Mouse (Mus musculus) spleen, postnatal 36 days (tissue): ENCODE results near the gene Mrto4.
"Not testable (repeated sequence)": the region's sequence is repeated elsewhere in the genome, so short reads cannot be mapped to it uniquely, and the experiment has no call there.

Experiments
- DNase-seq, 2 experiments: peaks; one replicate each; pipeline ENCODE4 v3.0.0; 2022; ENCODE audit warnings: low spot score in 2 of 2, mixed read lengths in 1 of 2

Mrto4 gene

GRCm38 (mm10) chr4:139351931-139352711 is at the start of gene Mrto4, which contains the start of the genes Emc1 and Ubr4:
TSS of gene Mrto4 (minus strand) at chr4:139352576.
TSS of gene Emc1 (plus strand) at chr4:139352587.
TSS of gene Ubr4 (plus strand) at chr4:139352609.
- DNase-seq = peak; percentile 81 to 82

DNA sequence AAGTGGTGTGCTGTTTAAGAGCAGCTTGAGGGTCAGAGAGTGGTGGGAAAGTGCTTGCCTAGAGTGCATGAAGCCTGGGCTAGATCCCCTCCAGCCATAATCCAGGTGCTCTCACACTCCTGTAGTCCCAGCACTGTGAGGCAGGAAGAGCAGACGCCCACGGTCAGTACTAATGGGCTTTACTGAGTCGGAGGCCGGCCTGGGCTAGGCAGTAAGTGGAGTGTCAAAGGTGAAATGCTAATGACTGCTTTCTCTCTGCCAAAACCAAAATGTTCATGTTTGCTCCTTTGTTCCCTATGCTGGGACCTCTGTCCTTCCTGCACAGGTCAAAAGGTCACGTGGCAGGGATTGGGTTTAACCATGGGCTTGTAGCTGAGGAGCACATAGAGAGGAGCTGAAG is 48.1 kb upstream of the Mrto4 start:
- DNase-seq = no peak

DNA sequence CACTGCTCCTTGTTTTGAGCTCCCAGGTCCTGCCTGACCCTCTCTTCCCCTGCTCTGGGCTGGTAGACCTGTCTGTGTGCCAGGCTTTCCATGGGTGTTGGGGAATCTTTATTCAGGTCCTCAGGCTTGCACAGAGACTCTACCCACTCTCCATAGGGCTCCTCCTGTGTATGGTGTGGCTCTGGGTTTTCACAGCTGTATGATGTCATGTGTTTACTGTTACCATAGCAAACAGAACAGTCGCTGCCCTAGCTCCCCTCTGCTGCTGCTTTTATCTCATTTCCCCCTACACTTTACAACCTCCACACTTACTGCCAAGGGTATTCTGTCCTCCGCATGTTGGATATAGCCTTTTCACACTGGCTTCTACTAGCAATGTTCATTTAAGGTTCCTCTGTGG is 43.1 kb upstream of the Mrto4 start:
- DNase-seq = no peak

GRCm38 (mm10) chr4:139389557-139389956 is 37.2 kb upstream of the Mrto4 start:
- no peak for DNase-seq

DNA sequence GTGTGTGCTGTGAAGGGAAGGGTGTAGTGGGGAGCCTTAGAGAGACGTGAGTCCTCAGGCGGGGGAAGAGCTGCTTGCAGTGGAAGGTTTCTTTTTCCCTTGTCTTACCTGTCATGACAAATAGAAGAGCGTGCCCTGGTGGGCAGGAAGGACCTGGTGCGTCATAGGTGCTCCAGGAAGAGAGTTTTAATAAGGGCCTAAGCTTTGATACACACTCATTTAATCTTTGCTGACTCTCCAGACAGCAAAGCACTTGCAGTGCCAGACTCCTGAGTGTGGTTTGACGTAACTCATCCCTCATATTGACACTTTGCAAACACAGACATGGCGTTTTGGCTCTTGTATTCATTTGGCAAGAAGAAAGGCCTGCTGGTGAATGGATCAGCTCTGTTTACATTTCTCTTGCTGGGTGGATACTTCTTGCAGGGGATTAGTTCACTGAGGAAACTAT is 34.5 kb upstream of the Mrto4 start:
- DNase-seq = no peak

- DNase-seq = not testable (repeated sequence)
These were observed 33.5 kb upstream of the Mrto4 start for GRCm38 (mm10) chr4:139385841-139386240.

GRCm38 (mm10) chr4:139382231-139382630 is 29.9 kb upstream of the Mrto4 start:
- DNase-seq = no peak

GRCm38 (mm10) chr4:139381452-139381845 is 29.1 kb upstream of the Mrto4 start:
- DNase-seq = no peak

GRCm38 (mm10) chr4:139380775-139381451 is 28.5 kb upstream of the Mrto4 start:
- peak; percentile 11 to 43 for DNase-seq

- DNase-seq = peak; percentile 100
These were observed 27.9 kb upstream of the Mrto4 start for GRCm38 (mm10) chr4:139380207-139380748.

DNA sequence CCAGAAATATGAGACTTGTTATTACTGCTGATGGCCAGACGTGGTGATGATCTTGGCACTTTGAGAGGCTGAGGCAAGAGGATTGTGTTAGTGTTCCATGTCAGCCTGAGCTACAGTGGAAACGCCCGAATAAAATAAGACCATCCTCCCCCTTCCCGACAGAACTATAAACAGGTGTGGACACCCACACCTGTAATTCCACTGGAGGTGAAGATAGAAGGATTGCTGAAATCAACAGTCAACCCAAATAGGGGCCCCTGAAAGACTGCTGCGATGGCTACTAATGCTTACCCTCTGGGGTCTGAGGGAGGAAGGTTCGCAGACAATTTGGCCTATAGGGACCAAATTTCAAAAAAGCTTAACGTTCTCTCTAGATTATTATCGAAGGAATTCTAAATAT is 27.3 kb upstream of the Mrto4 start:
- no peak for DNase-seq

DNA sequence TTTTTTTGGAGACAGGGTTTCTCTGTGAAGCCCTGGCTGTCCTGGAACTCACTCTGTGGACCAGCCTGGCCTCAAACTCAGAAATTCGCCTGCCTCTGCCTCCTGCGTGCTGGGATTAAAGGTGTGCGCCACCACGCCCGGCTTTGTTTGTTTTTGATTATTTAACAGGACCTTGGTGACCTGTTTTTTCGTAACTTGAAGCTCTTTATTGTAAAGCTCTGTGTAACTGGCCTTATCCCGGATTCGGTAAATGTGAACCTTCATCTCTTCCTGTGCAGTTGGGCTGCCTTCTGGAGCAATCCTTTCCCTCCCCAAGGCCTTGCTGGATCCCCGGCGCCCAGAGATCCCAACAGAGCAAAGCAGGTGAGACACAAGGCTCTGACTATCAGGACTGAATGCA is 21.2 kb upstream of the Mrto4 start:
- DNase-seq = no peak

DNA sequence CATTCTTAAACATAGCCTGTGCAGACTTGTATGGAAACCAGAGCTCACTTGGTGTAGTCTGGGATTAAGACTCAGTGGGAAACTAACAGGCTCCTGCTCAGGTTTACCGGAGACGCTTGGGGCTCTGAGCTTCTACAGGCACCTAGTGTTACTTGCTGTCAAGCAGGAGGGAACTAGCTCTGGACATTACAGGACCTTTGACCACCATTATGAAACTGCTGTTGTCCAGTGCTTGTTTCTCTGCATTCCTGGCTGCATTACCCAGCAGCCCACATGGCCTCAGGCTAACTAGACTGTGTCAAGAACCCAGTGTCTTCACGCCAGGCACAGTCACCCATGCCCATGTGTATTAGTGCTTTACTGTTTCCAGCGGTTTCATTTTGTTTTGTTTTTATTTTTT is 20.8 kb upstream of the Mrto4 start:
- DNase-seq = no peak

- no peak for DNase-seq
These were observed 15.7 kb upstream of the Mrto4 start for GRCm38 (mm10) chr4:139368038-139368437.

GRCm38 (mm10) chr4:139367336-139367735 is 15.0 kb upstream of the Mrto4 start:
- no peak for DNase-seq

GRCm38 (mm10) chr4:139360761-139361548 is 8.6 kb upstream of the Mrto4 start:
- DNase-seq = no peak

DNA sequence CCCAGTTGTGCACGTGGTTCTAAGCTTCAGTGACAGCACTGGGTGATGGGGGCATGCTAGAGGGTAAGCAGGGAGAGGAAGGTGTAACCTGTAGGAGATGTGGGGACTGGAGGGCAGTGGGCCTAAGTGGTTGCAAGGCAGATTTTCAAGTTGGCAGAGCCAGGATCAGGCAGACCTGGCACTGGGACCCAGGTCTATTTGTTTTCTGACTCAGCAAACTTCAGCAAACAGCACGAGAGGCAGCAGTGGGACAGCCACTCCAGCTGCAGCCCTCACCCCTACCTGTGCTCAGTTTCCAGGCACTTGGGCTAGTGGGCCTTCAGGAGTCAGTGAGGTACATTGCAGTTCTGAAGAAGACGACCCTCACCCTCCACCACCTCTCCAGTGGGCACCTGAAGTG is 4.8 kb upstream of the Mrto4 start:
- no peak for DNase-seq

GRCm38 (mm10) chr4:139352832-139353231 is 456 bp upstream of the Mrto4 start:
- no peak for DNase-seq

GRCm38 (mm10) chr4:139345416-139346019 is 6.9 kb downstream of the Mrto4 start:
- no peak for DNase-seq

DNA sequence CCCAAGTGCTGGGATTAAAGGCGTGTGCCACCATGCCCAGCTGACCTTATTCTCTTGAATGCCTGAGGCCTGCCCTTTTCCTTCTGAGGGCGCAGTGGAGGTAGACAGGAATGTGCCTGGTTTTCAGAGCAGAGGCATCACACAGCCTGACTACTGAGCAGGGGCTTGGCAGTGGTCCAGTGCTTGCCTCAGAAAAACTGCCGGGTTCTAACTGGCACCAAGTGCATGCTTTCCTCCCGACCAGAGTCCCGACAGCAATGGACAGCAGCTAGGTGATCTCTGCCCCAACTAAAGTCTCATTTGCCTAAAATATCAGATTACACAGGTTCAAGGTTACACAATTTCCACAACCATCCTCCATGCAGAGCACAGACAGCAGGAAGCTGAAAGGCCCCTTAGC is 8.7 kb downstream of the Mrto4 start:
- no peak for DNase-seq

DNA sequence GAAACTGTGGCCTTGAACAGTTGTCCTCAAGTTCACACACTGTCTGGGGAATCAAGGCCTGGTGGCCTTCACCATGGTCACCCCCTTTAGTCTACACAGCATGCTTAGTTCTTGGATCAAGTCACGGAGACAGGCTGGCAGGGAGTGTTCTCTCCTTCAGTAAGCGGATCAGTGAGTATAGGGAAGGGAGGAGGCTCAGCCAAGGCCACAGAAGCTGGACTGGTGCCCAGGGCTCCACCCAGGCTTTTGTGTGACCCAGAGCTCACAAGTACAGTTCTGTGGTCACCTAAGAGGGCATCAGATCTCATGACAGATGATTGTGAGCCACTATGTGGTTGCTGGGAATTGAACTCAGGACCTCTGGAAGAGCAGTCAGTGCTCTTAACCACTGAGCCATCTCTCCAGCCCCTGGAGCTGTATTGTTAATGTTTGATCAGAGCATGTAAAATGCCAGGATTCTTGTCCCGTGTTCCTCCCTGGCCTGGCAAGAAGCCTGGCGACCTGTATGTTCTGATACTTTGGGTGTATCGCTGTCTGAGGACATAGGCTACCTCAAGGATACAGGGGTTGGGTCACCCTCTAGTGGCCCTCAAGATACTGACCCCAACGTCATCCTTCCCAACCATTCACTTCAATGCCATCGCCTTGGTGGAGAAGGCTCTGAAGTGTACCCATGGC is 10.7 kb downstream of the Mrto4 start:
- no peak for DNase-seq
